Mouse (Mus musculus) megakaryocyte, embryonic 14.5 days (primary cell): ENCODE data around the gene Arhgef19.

Experiments
- FLI1 ChIP-seq: IDR thresholded peaks from 2 replicates; pipeline ENCODE4 v1.6.1; 2012; ENCODE audit warnings: low read length, inconsistent platforms, mixed read lengths
- GATA1 ChIP-seq: IDR thresholded peaks from 3 replicates; pipeline ENCODE4 v1.6.1; 2012; ENCODE audit warnings: mixed read lengths, low read length, inconsistent platforms, borderline replicate concordance

DNA sequence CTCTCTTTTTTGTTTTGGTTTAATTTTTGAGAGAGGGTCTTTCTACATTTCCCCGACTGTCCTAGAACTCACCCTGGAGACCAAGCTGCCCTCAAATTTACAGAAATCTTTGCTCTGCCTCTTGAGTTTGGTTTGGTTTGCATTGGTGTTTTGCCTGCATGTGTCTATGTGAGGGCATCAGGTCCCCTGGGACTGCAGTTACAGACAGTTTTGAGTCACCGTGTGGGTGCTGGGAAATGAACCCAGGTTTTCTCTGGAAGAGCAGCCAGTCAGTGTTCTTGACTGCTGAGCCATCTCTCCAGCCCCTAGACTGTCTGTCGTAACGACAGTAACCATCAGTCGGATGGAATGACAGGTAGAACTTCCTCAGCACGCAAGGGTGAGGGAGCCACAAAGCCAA is 44.7 kb upstream of the Arhgef19 start:
- TF ChIP-seq FLI1, result no peak
- TF ChIP-seq GATA1, result no peak
